ENCODE assay signal across 10 mouse cellular contexts in the genomic region with DNA sequence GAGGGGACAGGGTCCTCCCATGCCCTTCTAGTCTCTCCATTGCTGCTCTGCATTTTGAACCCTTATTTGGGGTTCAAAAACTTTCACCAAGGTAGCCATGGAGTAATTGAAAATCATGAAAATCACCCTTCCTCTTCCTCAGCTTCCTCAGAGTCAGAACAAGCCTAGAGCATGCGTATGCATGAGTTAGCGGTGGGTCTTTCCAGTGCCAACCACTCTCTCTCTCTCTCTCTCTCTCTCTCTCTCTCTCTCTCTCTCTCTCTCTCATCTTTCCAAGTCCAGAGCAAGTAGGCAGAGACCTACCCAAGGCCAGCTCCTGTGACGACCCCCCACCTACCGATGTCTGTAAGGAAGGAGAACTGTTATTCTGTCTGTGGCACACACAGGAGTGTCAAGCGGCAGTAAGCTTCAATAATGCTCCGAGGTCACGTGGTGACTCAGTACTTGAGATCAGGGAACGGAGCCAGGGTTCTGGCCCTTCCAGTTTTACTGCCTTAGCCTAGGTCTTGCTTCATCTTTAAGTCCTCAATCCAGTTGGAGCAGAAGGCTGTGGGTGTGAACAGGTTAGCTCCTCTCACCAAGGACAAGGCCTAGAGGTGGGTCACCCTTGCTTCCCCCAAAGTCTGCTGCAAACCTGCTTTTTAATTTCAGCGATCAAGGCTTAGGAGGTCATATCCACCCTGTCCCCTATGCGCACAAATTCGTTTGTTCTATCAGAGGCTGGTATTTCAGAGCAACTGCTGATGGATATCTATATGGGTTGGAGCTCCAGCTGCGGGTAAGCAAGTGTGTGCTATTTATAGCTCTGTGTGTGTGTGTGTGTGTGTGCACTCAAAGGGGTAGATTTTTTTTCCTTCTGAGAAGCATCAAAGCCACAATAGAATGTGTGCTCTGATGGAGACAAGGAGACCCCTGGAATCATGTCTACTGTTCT. TPM values are rescaled to one million over a fixed set of nuclear protein-coding genes. Genes with fewer than 3 reads are reported as not detected.
DNase-seq lines count a peak whose midpoint lies in the region; ATAC-seq lines count a peak whose summit lies in the region.
"Had no signal": no experiment of that assay in that cellular context is flagged by ENCODE, and none has a peak within 500 bp of the region (broad histone marks: within the 10 kb centered on the region; RNA-seq: fewer than 3 reads in every experiment).

No protein-coding gene starts in this region.

- no peaks in the 10 kb centered on the region for H3K9me3 ChIP-seq in forebrain, embryonic 14.5 days (replicated peaks; ENCODE audit: control insufficient read depth, low read length)
- no peaks in the 10 kb centered on the region for H3K9me3 ChIP-seq in forebrain, embryonic 16.5 days (ENCODE audit: control insufficient read depth, low read length)
- H3K9me3 ChIP-seq in kidney, embryonic 16.5 days (ENCODE audit: low read length), result no peaks in the 10 kb centered on the region

- peaks cover 3% of the 10 kb centered on the region; the same call in 1 of the 2 replicates for H3K4me1 ChIP-seq in forebrain, embryonic 14.5 days (ENCODE audit: control insufficient read depth, insufficient read depth, low read length)
- 0 out of 2 replicates have a peak, but pooled peaks cover 2% of the 10 kb centered on the region for H3K4me1 ChIP-seq in forebrain, embryonic 16.5 days (replicated peaks; ENCODE audit: control insufficient read depth, insufficient read depth, low read length)
- peaks cover 8% of the 10 kb centered on the region for H3K4me1 ChIP-seq in kidney, embryonic 16.5 days (ENCODE audit: insufficient read depth, low read length)

- DNase-seq in forebrain, embryonic 14.5 days (ENCODE audit: low spot score), result no peak
- DNase-seq in fat pad, adult 2 months (ENCODE audit: extremely low read depth, low read depth, low spot score), result peak; percentile 96
- peak; percentile 23 for DNase-seq in ovary, adult 18-20 months (ENCODE audit: low spot score)
- no peak for DNase-seq in left cerebral cortex, postnatal 10 days (ENCODE audit: extremely low spot score in 1 of 2, low spot score in 2 of 2)
- no peak for DNase-seq in cerebellum, adult 9-10 months
- no peak for DNase-seq in right cerebral cortex, postnatal 10 days (ENCODE audit: low spot score in 2 of 2)
- DNase-seq: cerebellum, adult 11 months had no signal

- H3K27ac ChIP-seq in forebrain, embryonic 14.5 days (ENCODE audit: low read depth, low read length), result no peak overlapping the region
- no peak overlapping the region for H3K27ac ChIP-seq in forebrain, embryonic 16.5 days (ENCODE audit: low read length)
- H3K27ac ChIP-seq in kidney, embryonic 16.5 days (ENCODE audit: low read length), result peak overlapping the region; percentile 67

- no peaks in the 10 kb centered on the region for H3K27me3 ChIP-seq in forebrain, embryonic 14.5 days (replicated peaks; ENCODE audit: control insufficient read depth, insufficient read depth, low read length)
- H3K27me3 ChIP-seq in forebrain, embryonic 16.5 days (replicated peaks; ENCODE audit: control insufficient read depth, insufficient read depth, low read length), result no peaks in the 10 kb centered on the region
- H3K27me3 ChIP-seq in kidney, embryonic 16.5 days (ENCODE audit: insufficient read depth, low read length), result no peaks in the 10 kb centered on the region

- ATAC-seq in forebrain, embryonic 14.5 days, result 0 out of 2 replicates have a peak, but pooled peaks have one; percentile 12
- ATAC-seq in forebrain, embryonic 16.5 days, result no peak
- 0 out of 2 replicates have a peak, but pooled peaks have one; percentile 53 for ATAC-seq in kidney, embryonic 16.5 days (ENCODE audit: low FRiP score, low TSS enrichment)

- H3K4me2 ChIP-seq in forebrain, embryonic 14.5 days (ENCODE audit: low read length), result no peak overlapping the region
- H3K4me2 ChIP-seq in forebrain, embryonic 16.5 days (ENCODE audit: low read length), result no peak overlapping the region
- no peak overlapping the region for H3K4me2 ChIP-seq in kidney, embryonic 16.5 days (replicated peaks; ENCODE audit: low read depth, low read length)
- H3K4me2 ChIP-seq: liver, embryonic 11.5 days had no signal

- H3K4me3 ChIP-seq in forebrain, embryonic 14.5 days (ENCODE audit: low read depth, low read length), result no peak overlapping the region
- no peak overlapping the region for H3K4me3 ChIP-seq in forebrain, embryonic 16.5 days (replicated peaks; ENCODE audit: low read length)
- H3K4me3 ChIP-seq in kidney, embryonic 16.5 days (ENCODE audit: low read length), result no peak overlapping the region

- intact Hi-C loops in left cerebral cortex, postnatal 10 days (cut with DNase I), result no loop called here

- 81% methylated on average over 12 of the region's 12 CpGs for WGBS in forebrain, embryonic 14.5 days
- 73% methylated on average over 12 of the region's 12 CpGs for WGBS in forebrain, embryonic 16.5 days
- 64% methylated on average over 12 of the region's 12 CpGs for WGBS in kidney, embryonic 16.5 days

- H3K9ac ChIP-seq in forebrain, embryonic 14.5 days (ENCODE audit: low read length), result no peak overlapping the region
- H3K9ac ChIP-seq in forebrain, embryonic 16.5 days (replicated peaks; ENCODE audit: low read depth, low read length), result no peak overlapping the region
- H3K9ac ChIP-seq in kidney, embryonic 16.5 days (replicated peaks; ENCODE audit: low read length), result no peak overlapping the region

- H3K36me3 ChIP-seq in forebrain, embryonic 14.5 days (ENCODE audit: control insufficient read depth, insufficient read depth, low read length), result no peaks in the 10 kb centered on the region
- no peaks in the 10 kb centered on the region for H3K36me3 ChIP-seq in forebrain, embryonic 16.5 days (ENCODE audit: control insufficient read depth, insufficient read depth)
- no peaks in the 10 kb centered on the region for H3K36me3 ChIP-seq in kidney, embryonic 16.5 days (ENCODE audit: insufficient read depth, low read length)

RNA-seq across cellular contexts. Expression of a gene that starts 17.4 kb away (rescaled TPM):
- 3.7 and 5.2 TPM in 2 replicates for polyA plus RNA-seq in forebrain, embryonic 14.5 days (2014; fragmentation: Nextera tagmentation; extraction: Ambion mirVana)
- polyA plus RNA-seq in forebrain, embryonic 16.5 days (2015; fragmentation: Nextera tagmentation; extraction: Ambion mirVana), result 4.2 and 4.5 TPM in 2 replicates
- 2.5 and 3.1 TPM in 2 replicates for polyA plus RNA-seq in kidney, embryonic 16.5 days (2015; fragmentation: Nextera tagmentation; extraction: Ambion mirVana)
- 10 to 100 TPM; 50.8 to 53.3 TPM for total RNA-seq in left cerebral cortex, postnatal 10 days (2021)

Comparison
In these comparisons a context has a peak if more than half of its experiments do, and no peak if none do; other contexts are left out.
1. DNase-seq: peak in fat pad, adult 2 months (single experiment) and ovary, adult 18-20 months (single experiment); none in forebrain, embryonic 14.5 days (single experiment), left cerebral cortex, postnatal 10 days (0 of 2), cerebellum, adult 9-10 months (single experiment) and right cerebral cortex, postnatal 10 days (0 of 2).